In the genomic region with DNA sequence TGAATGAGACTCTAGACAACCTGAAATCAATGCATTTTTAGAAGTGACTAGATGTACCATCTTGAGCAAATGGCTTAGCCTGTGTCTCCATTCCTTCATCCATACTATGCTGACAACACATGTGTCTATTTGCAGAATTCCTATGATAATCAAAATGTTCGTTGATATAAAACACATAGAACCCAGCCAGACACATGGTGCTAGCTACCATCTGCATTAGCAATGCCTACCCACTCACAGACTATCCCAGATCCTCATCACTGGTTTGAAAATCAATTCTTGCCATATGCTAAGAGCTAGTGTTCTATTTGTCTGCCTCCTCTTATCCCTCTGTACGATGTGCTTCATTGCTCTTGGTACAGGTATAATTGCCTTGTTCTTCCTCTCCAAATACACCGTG, we compare ENCODE assay signal across 24 mouse cellular contexts.
DNase-seq lines count a peak whose midpoint lies in the region.
"Had no signal": no experiment of that assay in that cellular context is flagged by ENCODE, and none has a peak within 500 bp of the region (broad histone marks: within the 10 kb centered on the region; RNA-seq: fewer than 3 reads in every experiment).

No protein-coding gene starts in this region.

- no peaks in the 10 kb centered on the region for H3K9me3 ChIP-seq in embryonic facial prominence, embryonic 10.5 days
- H3K9me3 ChIP-seq: embryonic facial prominence, embryonic 13.5 days; forebrain, embryonic 12.5 days; forebrain, embryonic 15.5 days; hindbrain, embryonic 10.5 days; hindbrain, embryonic 13.5 days had no signal

- no peaks in the 10 kb centered on the region for H3K36me3 ChIP-seq in embryonic facial prominence, embryonic 10.5 days (replicated peaks)
- H3K36me3 ChIP-seq: embryonic facial prominence, embryonic 13.5 days; forebrain, embryonic 12.5 days; forebrain, embryonic 15.5 days; G1E; hindbrain, embryonic 10.5 days; hindbrain, embryonic 13.5 days had no signal

- intact Hi-C loops in heart, postnatal 14 days (cut with DNase I), result no loop called here

- no peaks in the 10 kb centered on the region for H3K27me3 ChIP-seq in embryonic facial prominence, embryonic 10.5 days (replicated peaks; ENCODE audit: low read depth, poor library complexity, severe bottlenecking)
- H3K27me3 ChIP-seq: CH12.LX; embryonic facial prominence, embryonic 13.5 days; forebrain, embryonic 12.5 days; forebrain, embryonic 15.5 days; hindbrain, embryonic 13.5 days; Patski had no signal

- DNase-seq in layer of hippocampus, adult 18-20 months (ENCODE audit: low spot score in 2 of 2), result peak; percentile 30 to 79
- DNase-seq in layer of hippocampus, postnatal 10 days (ENCODE audit: low spot score in 2 of 2), result no peak
- peak; percentile 27 to 28 for DNase-seq in layer of hippocampus, adult 8-10 months (ENCODE audit: low spot score in 2 of 2)
- DNase-seq in layer of hippocampus, postnatal 36 days, result peak; percentile 11 to 20
- DNase-seq in frontal cortex, adult 2 months (ENCODE audit: extremely low spot score in 1 of 2, low spot score in 1 of 2), result no peak
- DNase-seq in heart, postnatal 14 days, result no peak
- DNase-seq in embryonic facial prominence, embryonic 10.5 days (ENCODE audit: low spot score), result no peak
- DNase-seq: adrenal gland, postnatal 14 days; B cell, adult 2 months; cerebellum, adult 18-20 months; cerebellum, adult 9-11 months; cerebellum, postnatal 25 days; gastrocnemius, postnatal 14 days; heart, adult 11 months; heart, postnatal 36 days had no signal

- WGBS in embryonic facial prominence, embryonic 10.5 days, result 85% methylated on average over 3 of the region's 3 CpGs

- H3K4me1 ChIP-seq in embryonic facial prominence, embryonic 10.5 days, result no peaks in the 10 kb centered on the region
- H3K4me1 ChIP-seq: embryonic facial prominence, embryonic 13.5 days; forebrain, embryonic 12.5 days; forebrain, embryonic 15.5 days; hindbrain, embryonic 10.5 days; hindbrain, embryonic 13.5 days had no signal

- no peak overlapping the region for H3K27ac ChIP-seq in embryonic facial prominence, embryonic 10.5 days (replicated peaks)
- H3K27ac ChIP-seq: embryonic facial prominence, embryonic 13.5 days; forebrain, embryonic 12.5 days; forebrain, embryonic 15.5 days; hindbrain, embryonic 10.5 days; hindbrain, embryonic 13.5 days had no signal

- H3K4me3 ChIP-seq in embryonic facial prominence, embryonic 10.5 days, result no peak overlapping the region
- H3K4me3 ChIP-seq: embryonic facial prominence, embryonic 13.5 days; erythroblast, embryonic 14.5 days; forebrain, embryonic 12.5 days; forebrain, embryonic 15.5 days; hindbrain, embryonic 10.5 days; hindbrain, embryonic 13.5 days had no signal

Comparison
In these comparisons a context has a peak if more than half of its experiments do, and no peak if none do; other contexts are left out.
1. DNase-seq: peak in layer of hippocampus, adult 18-20 months (2 of 2), layer of hippocampus, adult 8-10 months (2 of 2) and layer of hippocampus, postnatal 36 days (2 of 2); none in layer of hippocampus, postnatal 10 days (0 of 2), frontal cortex, adult 2 months (0 of 2), heart, postnatal 14 days (0 of 2) and embryonic facial prominence, embryonic 10.5 days (single experiment).